Mouse (Mus musculus) heart, embryonic 11.5 days (tissue): ENCODE results near the gene Ppfia1. TPM values are rescaled to one million over a fixed set of nuclear protein-coding genes. Genes with fewer than 3 reads are reported as not detected.

Experiments used
- ATAC-seq: fragments of 200-750 bp; cut with Nextera tagmentation; replicated peaks from 2 replicates; pipeline ENCODE4 v1.8.0; 2017; ENCODE audit warnings: moderate library complexity; ENCODE audit not compliant: insufficient number of reproducible peaks, low FRiP score, low TSS enrichment
- H3K27ac ChIP-seq: fragments of 300-500 bp; sonication (generic); 2 replicates; pipeline ENCODE4 v1.5.1; 2014; ENCODE audit warnings: mild to moderate bottlenecking, low read depth, low read length
- H3K27me3 ChIP-seq: fragments of 300-500 bp; sonication (generic); 2 replicates; pipeline ENCODE4 v1.6.1; 2014; ENCODE audit warnings: mild to moderate bottlenecking, low read length, mixed read lengths; ENCODE audit not compliant: control insufficient read depth, insufficient read depth
- H3K36me3 ChIP-seq: fragments of 300-500 bp; sonication (generic); 2 replicates; pipeline ENCODE4 v1.6.1; 2014; ENCODE audit warnings: mild to moderate bottlenecking, low read length, moderate library complexity, mixed read lengths; ENCODE audit not compliant: control insufficient read depth, insufficient read depth
- H3K4me1 ChIP-seq: fragments of 300-500 bp; sonication (generic); 2 replicates; pipeline ENCODE4 v1.6.1; 2014; ENCODE audit warnings: low read length; ENCODE audit not compliant: control insufficient read depth, insufficient read depth
- H3K4me2 ChIP-seq: fragments of 300-500 bp; sonication (generic); 2 replicates; pipeline ENCODE4 v1.6.1; 2014; ENCODE audit warnings: mild to moderate bottlenecking, moderate library complexity
- H3K4me3 ChIP-seq: fragments of 300-500 bp; sonication (generic); 2 replicates; pipeline ENCODE4 v1.5.1; 2014; ENCODE audit warnings: low read depth, low read length
- H3K9ac ChIP-seq: fragments of 300-500 bp; sonication (generic); 2 replicates; pipeline ENCODE4 v1.6.1; 2014; ENCODE audit warnings: mild to moderate bottlenecking, low read depth, low read length, moderate library complexity
- H3K9me3 ChIP-seq: fragments of 300-500 bp; sonication (generic); replicated peaks from 2 replicates; pipeline ENCODE4 v1.6.1; 2016; ENCODE audit warnings: low read length; ENCODE audit not compliant: control insufficient read depth
- WGBS: fragments of 180-500 bp; shearing (Covaris S2); extraction: QIAGEN DNeasy Blood & Tissue Kit; methylation state at CpG from one replicate; pipeline ENCODE4 v1.1.7; 2014; ENCODE audit not compliant: insufficient replicate concordance; 5-methylcytosine and 5-hydroxymethylcytosine counted together
- polyA plus RNA-seq: library from polyadenylated mRNA; unstranded; fragments of >200 nt; fragmentation: Nextera tagmentation; extraction: Ambion mirVana; gene quantifications from 2 replicates; pipeline ENCODE4 v1.2.1, GENCODE M21; 2014

Gene Ppfia1
- polyA plus RNA-seq, 1 experiment from 2014 or later = 28.9 TPM

- Histone ChIP-seq H3K9me3 (no peaks in the 10 kb centered on the region), H3K4me3 (no peak overlapping the region), H3K4me1 (peaks cover 8% of the 10 kb centered on the region), H3K27ac (no peak overlapping the region), H3K36me3 (peaks cover 10% of the 10 kb centered on the region), H3K27me3 (no peaks in the 10 kb centered on the region), H3K4me2 (no peak overlapping the region), H3K9ac (no peak overlapping the region)
- ATAC-seq = no peak
- 78% methylated on average over 5 of the region's 5 CpGs for WGBS
Measured at GRCm38 (mm10) chr7:144577876-144578275, 24.3 kb upstream of the Ppfia1 start.

- Histone ChIP-seq H3K4me1 (no peaks in the 10 kb centered on the region), H3K4me2 (no peak overlapping the region), H3K4me3 (no peak overlapping the region), H3K9me3 (no peaks in the 10 kb centered on the region), H3K27me3 (0 out of 2 replicates have a peak, but pooled peaks cover 2% of the 10 kb centered on the region), H3K27ac (no peak overlapping the region), H3K36me3 (no peaks in the 10 kb centered on the region), H3K9ac (no peak overlapping the region)
- no peak for ATAC-seq
- 84% methylated on average over 5 of the region's 5 CpGs for WGBS
Measured at GRCm38 (mm10) chr7:144572234-144572633, 18.7 kb upstream of the Ppfia1 start.

GRCm38 (mm10) chr7:144571598-144571997 lies 18.1 kb upstream of the Ppfia1 start:
- no peaks in the 10 kb centered on the region for H3K9me3 ChIP-seq
- H3K4me2 ChIP-seq = no peak overlapping the region
- no peak overlapping the region for H3K27ac ChIP-seq
- no peaks in the 10 kb centered on the region for H3K36me3 ChIP-seq
- H3K27me3 ChIP-seq = 0 out of 2 replicates have a peak, but pooled peaks cover 2% of the 10 kb centered on the region
- no peak overlapping the region for H3K4me3 ChIP-seq
- H3K4me1 ChIP-seq = no peaks in the 10 kb centered on the region
- no peak overlapping the region for H3K9ac ChIP-seq
- no peak for ATAC-seq

- 0 out of 2 replicates have a peak, but pooled peaks cover 2% of the 10 kb centered on the region for H3K27me3 ChIP-seq
- no peak overlapping the region for H3K9ac ChIP-seq
- WGBS = 66% methylated on average over 7 of the region's 7 CpGs
- no peak for ATAC-seq
- H3K9me3 ChIP-seq = no peaks in the 10 kb centered on the region
- no peak overlapping the region for H3K4me2 ChIP-seq
- H3K4me1 ChIP-seq = no peaks in the 10 kb centered on the region
- H3K4me3 ChIP-seq = no peak overlapping the region
- H3K27ac ChIP-seq = no peak overlapping the region
- H3K36me3 ChIP-seq = no peaks in the 10 kb centered on the region
Measured at GRCm38 (mm10) chr7:144569428-144569827, 15.9 kb upstream of the Ppfia1 start.

- H3K36me3 ChIP-seq = no peaks in the 10 kb centered on the region
- no peak overlapping the region for H3K27ac ChIP-seq
- H3K27me3 ChIP-seq = 0 out of 2 replicates have a peak, but pooled peaks cover 2% of the 10 kb centered on the region
- H3K9me3 ChIP-seq = no peaks in the 10 kb centered on the region
- no peak for ATAC-seq
- H3K4me3 ChIP-seq = no peak overlapping the region
- no peak overlapping the region for H3K4me2 ChIP-seq
- H3K9ac ChIP-seq = no peak overlapping the region
- H3K4me1 ChIP-seq = no peaks in the 10 kb centered on the region
Measured at GRCm38 (mm10) chr7:144568091-144568490, 14.6 kb upstream of the Ppfia1 start.

DNA sequence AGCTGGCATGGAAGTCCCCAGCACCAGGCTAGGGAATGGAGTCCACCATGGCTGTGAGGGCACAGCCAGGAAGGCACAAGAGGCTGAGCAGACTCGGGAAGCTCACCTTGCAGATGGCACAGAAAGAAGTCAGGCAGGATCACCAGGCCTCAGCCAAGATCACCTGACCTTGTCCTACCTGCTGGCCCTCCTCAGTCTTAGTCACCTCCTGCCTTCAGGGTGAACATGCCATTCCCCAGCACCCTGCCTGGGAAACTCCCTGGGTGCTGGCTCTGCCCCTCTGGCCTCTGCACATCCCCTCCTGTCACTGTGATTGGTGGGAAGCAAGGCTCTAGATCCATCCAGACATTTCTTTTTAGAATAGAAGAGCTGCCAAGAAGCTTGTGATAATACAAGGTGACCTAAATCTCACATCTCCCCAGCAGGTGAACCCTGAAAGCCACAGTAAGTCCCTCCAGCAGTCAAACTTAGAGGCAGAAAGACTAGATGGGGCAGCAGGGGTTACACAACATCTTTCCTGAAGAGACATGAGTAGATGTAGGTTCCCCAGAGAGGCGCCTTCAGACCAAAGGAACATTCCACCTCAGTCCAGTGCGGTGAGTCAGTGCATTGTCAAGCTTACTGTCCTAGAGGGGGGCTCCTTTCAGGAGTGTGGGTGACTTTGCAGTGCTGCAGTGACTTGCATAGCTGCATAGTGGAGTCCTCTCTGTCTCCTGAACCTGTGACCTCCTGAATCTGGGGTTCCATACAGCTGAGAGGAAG lies 13.6 kb upstream of the Ppfia1 start:
- WGBS = 68% methylated on average over 3 of the region's 3 CpGs
- H3K36me3 ChIP-seq = no peaks in the 10 kb centered on the region
- no peak overlapping the region for H3K27ac ChIP-seq
- ATAC-seq = no peak
- H3K27me3 ChIP-seq = 0 out of 2 replicates have a peak, but pooled peaks cover 2% of the 10 kb centered on the region
- no peak overlapping the region for H3K9ac ChIP-seq
- no peaks in the 10 kb centered on the region for H3K4me1 ChIP-seq
- H3K4me2 ChIP-seq = no peak overlapping the region
- no peak overlapping the region for H3K4me3 ChIP-seq
- no peaks in the 10 kb centered on the region for H3K9me3 ChIP-seq

GRCm38 (mm10) chr7:144563456-144564155 lies 10.1 kb upstream of the Ppfia1 start:
- Histone ChIP-seq H3K27ac (no peak overlapping the region), H3K4me3 (no peak overlapping the region), H3K4me1 (no peaks in the 10 kb centered on the region), H3K27me3 (no peaks in the 10 kb centered on the region), H3K36me3 (no peaks in the 10 kb centered on the region), H3K9ac (no peak overlapping the region), H3K4me2 (no peak overlapping the region), H3K9me3 (no peaks in the 10 kb centered on the region)
- 65% methylated on average over 9 of the region's 9 CpGs for WGBS
- no peak for ATAC-seq

- no peak overlapping the region for H3K27ac ChIP-seq
Measured at GRCm38 (mm10) chr7:144562016-144562415, 8.5 kb upstream of the Ppfia1 start.

More at GRCm38 (mm10) chr7:144562016-144562415, 8.5 kb upstream of the Ppfia1 start:
- no peak overlapping the region for H3K4me2 ChIP-seq
- H3K27me3 ChIP-seq = no peaks in the 10 kb centered on the region
- no peaks in the 10 kb centered on the region for H3K4me1 ChIP-seq
- no peaks in the 10 kb centered on the region for H3K9me3 ChIP-seq
- H3K9ac ChIP-seq = no peak overlapping the region
- H3K36me3 ChIP-seq = no peaks in the 10 kb centered on the region
- WGBS = 11% methylated on average over 3 of the region's 3 CpGs
- no peak overlapping the region for H3K4me3 ChIP-seq
- ATAC-seq = no peak
